Mouse (Mus musculus): ENCODE measurements at regions not wholly inside any gene's neighbourhood (a gene's known extent, or its start where the extent isn't known, plus 50 kb on each side); places are given as distances from the start of the nearest gene placed in this dataset.

- Histone ChIP-seq H3K4me3 (replicated peaks in 1 of 3; ENCODE audit: low read depth in 2 of 3, low read length in 2 of 3, poor library complexity in 1 of 3) (no peak overlapping the region), H3K9ac (ENCODE audit: insufficient read depth, low read depth) (no peak overlapping the region), H3K79me2 (replicated peaks; ENCODE audit: control insufficient read depth, extremely low read depth, insufficient read depth, poor library complexity, severe bottlenecking) (no peaks in the 10 kb centered on the region), H3K9me3 (replicated peaks; ENCODE audit: low read length) (peaks cover 36% of the 10 kb centered on the region), H3K36me3 (replicated peaks in 1 of 2; ENCODE audit: control insufficient read depth in 1 of 2, insufficient read depth in 1 of 2, low read length in 1 of 2) (no peaks in the 10 kb centered on the region), H3K4me2 (ENCODE audit: insufficient read depth, low read depth, poor library complexity, severe bottlenecking) (no peak overlapping the region), H3K27ac (ENCODE audit: insufficient read depth, low read depth) (no peak overlapping the region), H3K4me1 (ENCODE audit: control insufficient read depth in 1 of 2, insufficient read depth in 2 of 2) (no peaks in the 10 kb centered on the region), H3K27me3 (replicated peaks) (no peaks in the 10 kb centered on the region)
- DNase-seq (ENCODE audit: extremely low read depth) = no peak
- TF ChIP-seq CTCF (conservative IDR thresholded peaks at IDR 0.05 in 1 of 2, IDR thresholded peaks at IDR 0.05 in 1 of 2; ENCODE audit: low read depth in 2 of 2, low read length in 2 of 2) (no peak), EP300 (IDR thresholded peaks at IDR 0.05; ENCODE audit: low read length) (no peak), SMC3 (IDR thresholded peaks at IDR 0.05; ENCODE audit: low read depth, low read length) (no peak), USF2 (conservative IDR thresholded peaks at IDR 0.05; ENCODE audit: low read depth, low read length) (no peak), ZKSCAN1 (IDR thresholded peaks at IDR 0.05; ENCODE audit: borderline replicate concordance, low read depth, low read length) (no peak), POLR2A (IDR thresholded peaks at IDR 0.05; ENCODE audit: low read depth, low read length) (no peak), MXI1 (IDR thresholded peaks at IDR 0.05; ENCODE audit: low read depth, low read length) (no peak), JUND (conservative IDR thresholded peaks at IDR 0.05; ENCODE audit: low read depth, low read length) (no peak), NRF1 (IDR thresholded peaks at IDR 0.05; ENCODE audit: low read depth, low read length) (no peak), KAT2A (IDR thresholded peaks at IDR 0.05; ENCODE audit: insufficient replicate concordance, low read length) (no peak), TBP (conservative IDR thresholded peaks at IDR 0.05; ENCODE audit: low read depth, low read length) (no peak), CHD2 (IDR thresholded peaks at IDR 0.05; ENCODE audit: low read length) (no peak), IRF4 (IDR thresholded peaks at IDR 0.05; ENCODE audit: low read depth, low read length) (no peak), MAZ (IDR thresholded peaks at IDR 0.05; ENCODE audit: low read depth, low read length) (no peak), ELF1 (IDR thresholded peaks at IDR 0.05; ENCODE audit: low read depth, low read length) (no peak), ETS1 (conservative IDR thresholded peaks at IDR 0.05; ENCODE audit: low read depth, low read length) (no peak), MAFK (IDR thresholded peaks at IDR 0.05; ENCODE audit: insufficient replicate concordance, low read length) (no peak)
- in situ Hi-C loops (cut with MboI; ENCODE audit: low pct_ligation_motif_present, low pct_unique_long_range_greater_than_20kb, low sequenced_read_pairs) = no loop called here
- dilution Hi-C loops (cut with MboI; ENCODE audit: extremely low pct_ligation_motif_present, extremely low pct_unique_long_range_greater_than_20kb, low sequenced_read_pairs) = no loop called here
Measured at GRCm38 (mm10) chr10:126373906-126374305, 407.9 kb downstream of the Lrig3 start.

- DNase-seq (ENCODE audit: extremely low read depth) = no peak
- dilution Hi-C loops (cut with MboI; ENCODE audit: extremely low pct_ligation_motif_present, extremely low pct_unique_long_range_greater_than_20kb, low sequenced_read_pairs) (no loop called here), in situ Hi-C loops (cut with MboI; ENCODE audit: low pct_ligation_motif_present, low pct_unique_long_range_greater_than_20kb, low sequenced_read_pairs) (no loop called here)
- Histone ChIP-seq H3K4me2 (ENCODE audit: insufficient read depth, low read depth, poor library complexity, severe bottlenecking) (no peak overlapping the region), H3K4me3 (replicated peaks in 1 of 3; ENCODE audit: low read depth in 2 of 3, low read length in 2 of 3, poor library complexity in 1 of 3) (no peak overlapping the region), H3K9me3 (replicated peaks; ENCODE audit: low read length) (peaks cover 37% of the 10 kb centered on the region), H3K79me2 (replicated peaks; ENCODE audit: control insufficient read depth, extremely low read depth, insufficient read depth, poor library complexity, severe bottlenecking) (no peaks in the 10 kb centered on the region), H3K4me1 (ENCODE audit: control insufficient read depth in 1 of 2, insufficient read depth in 2 of 2) (no peaks in the 10 kb centered on the region), H3K9ac (ENCODE audit: insufficient read depth, low read depth) (no peak overlapping the region), H3K27ac (ENCODE audit: insufficient read depth, low read depth) (no peak overlapping the region), H3K27me3 (replicated peaks) (no peaks in the 10 kb centered on the region), H3K36me3 (replicated peaks in 1 of 2; ENCODE audit: control insufficient read depth in 1 of 2, insufficient read depth in 1 of 2, low read length in 1 of 2) (no peaks in the 10 kb centered on the region)
- no peak for TF ChIP-seq GABPA (IDR thresholded peaks at IDR 0.05; ENCODE audit: insufficient replicate concordance, low read depth, low read length)
- no peak for TF ChIP-seq ETS1 (conservative IDR thresholded peaks at IDR 0.05; ENCODE audit: low read depth, low read length)
- no peak for TF ChIP-seq IRF4 (IDR thresholded peaks at IDR 0.05; ENCODE audit: low read depth, low read length)
- TF ChIP-seq MXI1 (IDR thresholded peaks at IDR 0.05; ENCODE audit: low read depth, low read length) = no peak
- no peak for TF ChIP-seq USF1 (IDR thresholded peaks at IDR 0.05; ENCODE audit: low read depth, low read length)
- TF ChIP-seq TBP (conservative IDR thresholded peaks at IDR 0.05; ENCODE audit: low read depth, low read length) = no peak
- TF ChIP-seq MAFK (IDR thresholded peaks at IDR 0.05; ENCODE audit: insufficient replicate concordance, low read length) = no peak
- TF ChIP-seq ZMIZ1 (IDR thresholded peaks at IDR 0.05; ENCODE audit: low read depth, low read length) = no peak
- no peak for TF ChIP-seq CTCF (conservative IDR thresholded peaks at IDR 0.05 in 1 of 2, IDR thresholded peaks at IDR 0.05 in 1 of 2; ENCODE audit: low read depth in 2 of 2, low read length in 2 of 2)
- no peak for TF ChIP-seq MAZ (IDR thresholded peaks at IDR 0.05; ENCODE audit: low read depth, low read length)
- no peak for TF ChIP-seq CHD1 (IDR thresholded peaks at IDR 0.05; ENCODE audit: low read depth, low read length)
- TF ChIP-seq NRF1 (IDR thresholded peaks at IDR 0.05; ENCODE audit: low read depth, low read length) = no peak
Measured at GRCm38 (mm10) chr10:126371881-126372280, 405.9 kb downstream of the Lrig3 start.
